Mouse (Mus musculus) CH12.LX (cell line): ENCODE measurements around the gene Tpra1. TPM values are rescaled to one million over a fixed set of nuclear protein-coding genes. Genes with fewer than 3 reads are reported as not detected.

Experiments
- DNase-seq: peaks from one replicate; pipeline ENCODE4 v3.0.0-alpha.2; 2013; ENCODE audit errors: extremely low read depth
- H3K27ac ChIP-seq: 2 replicates; pipeline ENCODE4 v1.5.1; 2012; ENCODE audit warnings: low read depth, mild to moderate bottlenecking, control low read depth, moderate library complexity; ENCODE audit not compliant: insufficient read depth
- H3K27me3 ChIP-seq: replicated peaks from 2 replicates; pipeline ENCODE3; 2012; ENCODE audit warnings: inconsistent platforms
- H3K36me3 ChIP-seq, 2 experiments: replicated peaks in 1 of 2; 2 replicates each; pipeline versions ENCODE3 to v1.6.1; 2012; ENCODE audit warnings: inconsistent platforms in 1 of 2, low read length in 1 of 2, mild to moderate bottlenecking in 1 of 2, mixed read lengths in 1 of 2, moderate library complexity in 1 of 2; ENCODE audit not compliant: control insufficient read depth in 1 of 2, insufficient read depth in 1 of 2
- H3K4me1 ChIP-seq, 2 experiments: 2 replicates each; pipeline ENCODE4 v1.6.1; 2012; ENCODE audit warnings: inconsistent platforms in 1 of 2, moderate library complexity in 1 of 2; ENCODE audit not compliant: insufficient read depth in 2 of 2, control insufficient read depth in 1 of 2
- H3K4me2 ChIP-seq: 2 replicates; pipeline ENCODE4 v1.6.1; 2012; ENCODE audit warnings: low read depth, mild to moderate bottlenecking, control low read depth; ENCODE audit not compliant: poor library complexity, insufficient read depth, severe bottlenecking
- H3K4me3 ChIP-seq, 3 experiments: fragments of 150-350 bp in 1 of 3; sonication (generic) in 1 of 3; replicated peaks in 1 of 3; 2 replicates each; pipeline versions ENCODE3 to v1.5.1; 2011 to 2012; ENCODE audit warnings: low read depth in 2 of 3, low read length in 2 of 3, mild to moderate bottlenecking in 2 of 3, moderate library complexity in 2 of 3, control low read depth in 1 of 3, improper control_type of control experiment in 1 of 3, inconsistent platforms in 1 of 3, mixed read lengths in 1 of 3; ENCODE audit not compliant: poor library complexity in 1 of 3
- H3K79me2 ChIP-seq: replicated peaks from 2 replicates; pipeline ENCODE4 v1.6.1; 2012; ENCODE audit warnings: mild to moderate bottlenecking, moderate library complexity; ENCODE audit not compliant: control insufficient read depth, poor library complexity, insufficient read depth, severe bottlenecking; ENCODE audit errors: extremely low read depth
- H3K9ac ChIP-seq: 2 replicates; pipeline ENCODE4 v1.6.1; 2012; ENCODE audit warnings: low read depth, mild to moderate bottlenecking, control low read depth, moderate library complexity; ENCODE audit not compliant: insufficient read depth
- H3K9me3 ChIP-seq: replicated peaks from 2 replicates; pipeline ENCODE3; 2012; ENCODE audit warnings: low read length, inconsistent platforms, mixed read lengths
- BHLHE40 ChIP-seq: IDR thresholded peaks from 2 replicates; pipeline ENCODE4 v1.6.1; 2011; ENCODE audit warnings: mild to moderate bottlenecking, low read depth, low read length, improper control_type of control experiment
- CTCF ChIP-seq, 2 experiments: IDR thresholded peaks in 1 of 2; conservative IDR thresholded peaks in 1 of 2; 2 replicates each; pipeline ENCODE4 v1.5.1; 2011 to 2012; ENCODE audit warnings: low read depth in 2 of 2, low read length in 2 of 2, improper control_type of control experiment in 1 of 2, inconsistent platforms in 1 of 2, mild to moderate bottlenecking in 1 of 2, moderate library complexity in 1 of 2
- ETS1 ChIP-seq: conservative IDR thresholded peaks from 2 replicates; pipeline ENCODE4 v1.6.1; 2012; ENCODE audit warnings: low read depth, mild to moderate bottlenecking, inconsistent platforms, low read length, improper control_type of control experiment, moderate library complexity
- JUND ChIP-seq: conservative IDR thresholded peaks from 2 replicates; pipeline ENCODE4 v1.6.1; 2011; ENCODE audit warnings: low read depth, low read length, improper control_type of control experiment
- MAFK ChIP-seq: IDR thresholded peaks from 2 replicates; pipeline ENCODE4 v1.6.1; 2011; ENCODE audit warnings: low read length, improper control_type of control experiment; ENCODE audit not compliant: insufficient replicate concordance
- MAZ ChIP-seq: IDR thresholded peaks from 2 replicates; pipeline ENCODE4 v1.6.1; 2012; ENCODE audit warnings: low read depth, mild to moderate bottlenecking, inconsistent platforms, low read length, improper control_type of control experiment, moderate library complexity
- MEF2A ChIP-seq: IDR thresholded peaks from 2 replicates; pipeline ENCODE4 v1.6.1; 2014; ENCODE audit warnings: low read depth, mild to moderate bottlenecking, inconsistent platforms, low read length, improper control_type of control experiment, borderline replicate concordance
- MYC ChIP-seq: IDR thresholded peaks from 2 replicates; pipeline ENCODE4 v1.6.1; 2011; ENCODE audit warnings: low read depth, mild to moderate bottlenecking, improper control_type of control experiment, low read length
- NELFE ChIP-seq: IDR thresholded peaks from 2 replicates; pipeline ENCODE4 v1.6.1; 2011; ENCODE audit warnings: low read depth, low read length, improper control_type of control experiment
- POLR2AphosphoS2 ChIP-seq: IDR thresholded peaks from 2 replicates; pipeline ENCODE4 v1.6.1; 2011; ENCODE audit warnings: low read depth, low read length, improper control_type of control experiment
- RAD21 ChIP-seq: IDR thresholded peaks from 2 replicates; pipeline ENCODE4 v1.6.1; 2011; ENCODE audit warnings: low read depth, mild to moderate bottlenecking, low read length, improper control_type of control experiment, moderate library complexity
- RCOR1 ChIP-seq: conservative IDR thresholded peaks from 2 replicates; pipeline ENCODE4 v1.6.1; 2012; ENCODE audit warnings: low read depth, mild to moderate bottlenecking, inconsistent platforms, low read length, improper control_type of control experiment
- SMC3 ChIP-seq: IDR thresholded peaks from 2 replicates; pipeline ENCODE4 v1.6.1; 2011; ENCODE audit warnings: low read depth, low read length, improper control_type of control experiment
- TBP ChIP-seq: conservative IDR thresholded peaks from 2 replicates; pipeline ENCODE4 v1.6.1; 2011; ENCODE audit warnings: low read depth, low read length, improper control_type of control experiment
- TCF12 ChIP-seq: IDR thresholded peaks from 2 replicates; pipeline ENCODE4 v1.6.1; 2014; ENCODE audit warnings: low read depth, mild to moderate bottlenecking, inconsistent platforms, low read length, improper control_type of control experiment
- UBTF ChIP-seq: IDR thresholded peaks from 2 replicates; pipeline ENCODE4 v1.6.1; 2012; ENCODE audit warnings: low read depth, mild to moderate bottlenecking, inconsistent platforms, low read length, improper control_type of control experiment, moderate library complexity
- ZC3H11A ChIP-seq: IDR thresholded peaks from 2 replicates; pipeline ENCODE4 v1.6.1; 2012; ENCODE audit warnings: low read depth, mild to moderate bottlenecking, inconsistent platforms, low read length, improper control_type of control experiment
- ZMIZ1 ChIP-seq: IDR thresholded peaks from 2 replicates; pipeline ENCODE4 v1.6.1; 2012; ENCODE audit warnings: low read depth, mild to moderate bottlenecking, inconsistent platforms, low read length, improper control_type of control experiment
- ZNF384 ChIP-seq: IDR thresholded peaks from 2 replicates; pipeline ENCODE4 v1.6.1; 2012; ENCODE audit warnings: low read depth, low read length, improper control_type of control experiment, inconsistent platforms
- dilution Hi-C: fragments of 300-500 bp; cut with MboI; formaldehyde crosslinking; loops from 2 replicates; pipeline ENCODE4 v1.14.3; 2020; ENCODE audit warnings: low sequenced_read_pairs; ENCODE audit not compliant: extremely low pct_unique_long_range_greater_than_20kb, extremely low pct_ligation_motif_present
- in situ Hi-C: fragments of 300-500 bp; cut with MboI; formaldehyde crosslinking; loops from 3 replicates; pipeline ENCODE4 v1.14.3; 2019; ENCODE audit warnings: low sequenced_read_pairs, low pct_ligation_motif_present, low pct_unique_long_range_greater_than_20kb, mixed read lengths
- polyA plus RNA-seq: library from polyadenylated mRNA; unstranded; fragments of >175 nt; gene quantifications from 2 replicates; pipeline ENCODE4 v1.2.1, GENCODE M21; 2012; ENCODE audit warnings: low read depth; ENCODE audit not compliant: insufficient read length
- total RNA-seq, 2 experiments: library from RNA; depleted of rRNA; stranded (reverse); fragments of 300-350 nt in 1 of 2; fragments of >200 nt in 1 of 2; gene quantifications; 2 replicates each; pipeline ENCODE4 v1.2.3; 2012 to 2014

Gene Tpra1
- total and polyA plus RNA-seq, 3 experiments, result 9.3 to 16.0 (median 15.6) TPM

- Histone ChIP-seq H3K27ac (no peak overlapping the region), H3K36me3 (peaks cover 6 to 20% of the 10 kb centered on the region in 2 experiments), H3K9ac (no peak overlapping the region), H3K27me3 (no peaks in the 10 kb centered on the region), H3K9me3 (no peaks in the 10 kb centered on the region), H3K4me1 (peaks cover 6 to 9% of the 10 kb centered on the region in 2 experiments), H3K79me2 (no peaks in the 10 kb centered on the region), H3K4me2 (no peak overlapping the region), H3K4me3 (no peak overlapping the region)
- TF ChIP-seq RCOR1, result no peak
- peak; percentile 50 to 76; a peak in 3 of 4 replicates for TF ChIP-seq CTCF (conservative IDR thresholded peaks at IDR 0.05 in 1 of 2, IDR thresholded peaks at IDR 0.05 in 1 of 2; ENCODE audit: low read depth in 2 of 2, low read length in 2 of 2)
- TF ChIP-seq RAD21, result peak; percentile 53
- no peak for TF ChIP-seq TCF12
- TF ChIP-seq BHLHE40, result no peak
- TF ChIP-seq MYC, result no peak
- TF ChIP-seq JUND, result no peak
- TF ChIP-seq SMC3, result peak; percentile 47
- no peak for TF ChIP-seq TBP
- TF ChIP-seq POLR2AphosphoS2, result no peak
- no peak for TF ChIP-seq MAFK
- in situ Hi-C loops, result no loop called here
- DNase-seq, result peak; percentile 70
- dilution Hi-C loops, result no loop called here
These were observed 14.1 kb downstream of the Tpra1 start for GRCm38 (mm10) chr6:88916153-88916552.

- no peaks in the 10 kb centered on the region for H3K36me3 ChIP-seq
- no peak for DNase-seq
- H3K4me1 ChIP-seq, result peaks cover 6 to 11% of the 10 kb centered on the region in 2 experiments
- H3K27ac ChIP-seq, result no peak overlapping the region
- H3K79me2 ChIP-seq, result no peaks in the 10 kb centered on the region
- no peak overlapping the region for H3K4me3 ChIP-seq
- dilution Hi-C loops, result no loop called here
- no peaks in the 10 kb centered on the region for H3K9me3 ChIP-seq
- no peak overlapping the region for H3K4me2 ChIP-seq
- in situ Hi-C loops, result no loop called here
- TF ChIP-seq UBTF, result no peak
- no peak for TF ChIP-seq JUND
- TF ChIP-seq NELFE, result no peak
- TF ChIP-seq TCF12, result no peak
- TF ChIP-seq ZC3H11A, result no peak
- H3K27me3 ChIP-seq, result no peaks in the 10 kb centered on the region
- H3K9ac ChIP-seq, result no peak overlapping the region
These were observed 16.8 kb downstream of the Tpra1 start for GRCm38 (mm10) chr6:88918802-88919201.

GRCm38 (mm10) chr6:88924502-88925275, 22.6 kb downstream of the Tpra1 start:
- in situ Hi-C loops (no loop called here), dilution Hi-C loops (no loop called here)
- H3K9me3 ChIP-seq, result no peaks in the 10 kb centered on the region
- TF ChIP-seq MAZ (no peak), ETS1 (no peak), ZNF384 (no peak), RCOR1 (no peak), ZMIZ1 (no peak), MEF2A (no peak)
- H3K4me1 ChIP-seq, result peaks cover 6 to 52% of the 10 kb centered on the region in 2 experiments
- H3K79me2 ChIP-seq, result no peaks in the 10 kb centered on the region
- no peak overlapping the region for H3K4me3 ChIP-seq
- DNase-seq, result no peak
- H3K36me3 ChIP-seq, result no peaks in the 10 kb centered on the region
- no peak overlapping the region for H3K9ac ChIP-seq
- no peaks in the 10 kb centered on the region for H3K27me3 ChIP-seq
- no peak overlapping the region for H3K4me2 ChIP-seq
- H3K27ac ChIP-seq, result no peak overlapping the region
